Mouse (Mus musculus): ENCODE measurements at regions not wholly inside any gene's neighbourhood (a gene's known extent, or its start where the extent isn't known, plus 50 kb on each side); places are given as distances from the start of the nearest gene placed in this dataset.

GRCm38 (mm10) chr3:5077956-5078355 lies 672.6 kb upstream of the Gm8797 start:
- Histone ChIP-seq H3K9me3 (ENCODE audit: control insufficient read depth, low read length) (no peaks in the 10 kb centered on the region), H3K36me3 (ENCODE audit: control insufficient read depth, insufficient read depth, low read length) (no peaks in the 10 kb centered on the region), H3K9ac (replicated peaks; ENCODE audit: low read depth, low read length) (no peak overlapping the region), H3K27me3 (ENCODE audit: control insufficient read depth, insufficient read depth, low read length) (no peaks in the 10 kb centered on the region), H3K4me1 (ENCODE audit: control insufficient read depth, insufficient read depth, low read length) (no peaks in the 10 kb centered on the region), H3K27ac (ENCODE audit: low read depth, low read length) (no peak overlapping the region), H3K4me3 (ENCODE audit: low read depth, low read length) (no peak overlapping the region), H3K4me2 (ENCODE audit: low read depth, low read length) (no peak overlapping the region)
- no peak for ATAC-seq (ENCODE audit: low read depth)
- 68% methylated on average over 2 of the region's 2 CpGs for WGBS

GRCm38 (mm10) chr3:5086721-5087120 lies 663.9 kb upstream of the Gm8797 start:
- no peaks in the 10 kb centered on the region for H3K4me1 ChIP-seq (ENCODE audit: control insufficient read depth, insufficient read depth, low read length)
- H3K4me3 ChIP-seq (ENCODE audit: low read depth, low read length): no peak overlapping the region
- no peak overlapping the region for H3K4me2 ChIP-seq (ENCODE audit: low read depth, low read length)
- no peaks in the 10 kb centered on the region for H3K9me3 ChIP-seq (ENCODE audit: control insufficient read depth, low read length)
- no peaks in the 10 kb centered on the region for H3K36me3 ChIP-seq (ENCODE audit: control insufficient read depth, insufficient read depth, low read length)
- no peaks in the 10 kb centered on the region for H3K27me3 ChIP-seq (ENCODE audit: control insufficient read depth, insufficient read depth, low read length)
- H3K27ac ChIP-seq (ENCODE audit: low read depth, low read length): no peak overlapping the region
- H3K9ac ChIP-seq (replicated peaks; ENCODE audit: low read depth, low read length): no peak overlapping the region
- ATAC-seq (ENCODE audit: low read depth): no peak

GRCm38 (mm10) chr3:5088867-5089266 lies 661.7 kb upstream of the Gm8797 start:
- no peak overlapping the region for H3K27ac ChIP-seq (ENCODE audit: low read depth, low read length)
- no peak overlapping the region for H3K9ac ChIP-seq (replicated peaks; ENCODE audit: low read depth, low read length)
- H3K9me3 ChIP-seq (ENCODE audit: control insufficient read depth, low read length): no peaks in the 10 kb centered on the region
- H3K36me3 ChIP-seq (ENCODE audit: control insufficient read depth, insufficient read depth, low read length): no peaks in the 10 kb centered on the region
- H3K4me1 ChIP-seq (ENCODE audit: control insufficient read depth, insufficient read depth, low read length): no peaks in the 10 kb centered on the region
- ATAC-seq (ENCODE audit: low read depth): no peak
- no peaks in the 10 kb centered on the region for H3K27me3 ChIP-seq (ENCODE audit: control insufficient read depth, insufficient read depth, low read length)
- H3K4me2 ChIP-seq (ENCODE audit: low read depth, low read length): no peak overlapping the region
- WGBS: 73% methylated on average over 1 of the region's 1 CpGs
- H3K4me3 ChIP-seq (ENCODE audit: low read depth, low read length): no peak overlapping the region

- Histone ChIP-seq H3K36me3 (ENCODE audit: control insufficient read depth, insufficient read depth, low read length) (no peaks in the 10 kb centered on the region), H3K9me3 (ENCODE audit: control insufficient read depth, low read length) (no peaks in the 10 kb centered on the region), H3K27ac (ENCODE audit: low read depth, low read length) (no peak overlapping the region), H3K27me3 (ENCODE audit: control insufficient read depth, insufficient read depth, low read length) (no peaks in the 10 kb centered on the region), H3K9ac (replicated peaks; ENCODE audit: low read depth, low read length) (no peak overlapping the region), H3K4me3 (ENCODE audit: low read depth, low read length) (no peak overlapping the region), H3K4me1 (ENCODE audit: control insufficient read depth, insufficient read depth, low read length) (no peaks in the 10 kb centered on the region), H3K4me2 (ENCODE audit: low read depth, low read length) (no peak overlapping the region)
- WGBS: 50% methylated on average over 4 of the region's 4 CpGs
- peak; percentile 54; the same call in 1 of the 2 replicates for ATAC-seq (ENCODE audit: low read depth)
These were observed 661.1 kb upstream of the Gm8797 start for GRCm38 (mm10) chr3:5089393-5090010.

- Histone ChIP-seq H3K9me3 (ENCODE audit: control insufficient read depth, low read length) (no peaks in the 10 kb centered on the region), H3K4me3 (ENCODE audit: low read depth, low read length) (no peak overlapping the region), H3K9ac (replicated peaks; ENCODE audit: low read depth, low read length) (no peak overlapping the region), H3K27ac (ENCODE audit: low read depth, low read length) (no peak overlapping the region), H3K27me3 (ENCODE audit: control insufficient read depth, insufficient read depth, low read length) (no peaks in the 10 kb centered on the region), H3K4me2 (ENCODE audit: low read depth, low read length) (0 out of 2 replicates have a peak overlapping the region, but pooled peaks have one; percentile 6), H3K36me3 (ENCODE audit: control insufficient read depth, insufficient read depth, low read length) (no peaks in the 10 kb centered on the region), H3K4me1 (ENCODE audit: control insufficient read depth, insufficient read depth, low read length) (no peaks in the 10 kb centered on the region)
- peak; percentile 60; the same call in 1 of the 2 replicates for ATAC-seq (ENCODE audit: low read depth)
- 60% methylated on average over 13 of the region's 13 CpGs for WGBS
These were observed 660.3 kb upstream of the Gm8797 start for GRCm38 (mm10) chr3:5090108-5090869.

- H3K9me3 ChIP-seq (ENCODE audit: control insufficient read depth, low read length): no peaks in the 10 kb centered on the region
- H3K27me3 ChIP-seq (ENCODE audit: control insufficient read depth, insufficient read depth, low read length): no peaks in the 10 kb centered on the region
- no peaks in the 10 kb centered on the region for H3K4me1 ChIP-seq (ENCODE audit: control insufficient read depth, insufficient read depth, low read length)
- no peaks in the 10 kb centered on the region for H3K36me3 ChIP-seq (ENCODE audit: control insufficient read depth, insufficient read depth, low read length)
- H3K27ac ChIP-seq (ENCODE audit: low read depth, low read length): no peak overlapping the region
- H3K4me2 ChIP-seq (ENCODE audit: low read depth, low read length): no peak overlapping the region
- H3K4me3 ChIP-seq (ENCODE audit: low read depth, low read length): no peak overlapping the region
- no peak for ATAC-seq (ENCODE audit: low read depth)
- H3K9ac ChIP-seq (replicated peaks; ENCODE audit: low read depth, low read length): no peak overlapping the region
These were observed 659.6 kb upstream of the Gm8797 start for GRCm38 (mm10) chr3:5090987-5091386.
